Mouse (Mus musculus): ENCODE measurements at regions not wholly inside any gene's neighbourhood (a gene's known extent, or its start where the extent isn't known, plus 50 kb on each side); places are given as distances from the start of the nearest gene placed in this dataset.

GRCm38 (mm10) chr13:48003126-48003525 is 257.9 kb upstream of the Id4 start:
- TF ChIP-seq SIN3A (IDR thresholded peaks at IDR 0.05; ENCODE audit: low read length) = no peak
- TF ChIP-seq MAX (IDR thresholded peaks at IDR 0.05; ENCODE audit: low read length) = no peak
- TF ChIP-seq NELFE (IDR thresholded peaks at IDR 0.05; ENCODE audit: low read depth, low read length) = no peak
- no peak for TF ChIP-seq SMC3 (IDR thresholded peaks at IDR 0.05; ENCODE audit: low read depth, low read length)
- TF ChIP-seq ZKSCAN1 (IDR thresholded peaks at IDR 0.05; ENCODE audit: borderline replicate concordance, low read depth, low read length) = no peak
- TF ChIP-seq BHLHE40 (IDR thresholded peaks at IDR 0.05; ENCODE audit: low read depth, low read length) = no peak
- no peak for TF ChIP-seq GABPA (IDR thresholded peaks at IDR 0.05; ENCODE audit: insufficient replicate concordance, low read depth, low read length)
- no peak for TF ChIP-seq EP300 (IDR thresholded peaks at IDR 0.05; ENCODE audit: low read length)
